Comparison of ENCODE assay signal across 9 mouse cellular contexts in the genomic region with DNA sequence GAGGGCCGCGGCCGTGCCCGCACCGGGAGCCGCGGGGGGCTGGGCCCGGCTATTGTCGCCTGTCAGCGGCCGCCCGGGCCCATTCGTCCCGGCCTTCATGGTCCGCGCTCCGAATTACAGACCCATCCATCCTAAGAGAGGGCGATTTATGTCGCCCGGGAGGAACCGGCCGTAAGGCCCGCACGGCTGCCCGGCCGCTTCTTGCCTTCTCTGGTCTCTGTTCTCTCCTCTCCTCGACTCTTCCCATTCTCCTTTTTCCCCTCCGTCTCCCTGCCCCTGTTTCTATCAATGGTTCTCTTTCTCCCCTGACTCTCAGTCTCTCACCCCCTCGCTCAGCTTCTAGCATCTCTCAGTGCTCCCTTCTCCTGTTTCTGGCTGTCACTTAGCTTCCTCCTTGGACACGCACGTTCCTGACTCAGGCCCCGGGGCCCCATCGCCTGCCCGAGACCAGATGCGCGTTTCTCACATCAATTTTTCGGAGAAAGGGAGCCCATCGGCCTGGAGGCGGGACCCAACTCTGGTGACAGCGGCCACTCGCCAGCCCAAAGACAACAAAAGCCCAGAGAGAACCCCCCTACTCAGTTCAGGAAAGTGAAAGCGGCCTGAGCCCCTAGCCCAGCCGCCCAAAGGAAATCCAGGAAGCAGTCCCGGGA. TPM values are rescaled to one million over a fixed set of nuclear protein-coding genes. Genes with fewer than 3 reads are reported as not detected.
DNase-seq lines count a peak whose midpoint lies in the region; ATAC-seq and TF ChIP-seq lines count a peak whose summit lies in the region.
"Had no signal": no experiment of that assay in that cellular context is flagged by ENCODE, and none has a peak within 500 bp of the region (broad histone marks: within the 10 kb centered on the region; RNA-seq: fewer than 3 reads in every experiment).

No protein-coding gene starts in this region.

- no peaks in the 10 kb centered on the region for H3K9me3 ChIP-seq in kidney, embryonic 16.5 days (ENCODE audit: low read length)
- no peaks in the 10 kb centered on the region for H3K9me3 ChIP-seq in forebrain, embryonic 13.5 days (replicated peaks)
- H3K9me3 ChIP-seq in limb, embryonic 14.5 days (ENCODE audit: control insufficient read depth, low read length), result no peaks in the 10 kb centered on the region

- ATAC-seq in kidney, embryonic 16.5 days (ENCODE audit: low FRiP score, low TSS enrichment), result no peak
- ATAC-seq in forebrain, embryonic 13.5 days, result no peak
- ATAC-seq in limb, embryonic 14.5 days (ENCODE audit: low FRiP score, low read depth), result no peak

- under 1% methylated on average over 44 of the region's 44 CpGs for whole genome bisulfite sequencing in kidney, embryonic 16.5 days
- 4% methylated on average over 44 of the region's 44 CpGs for WGBS in kidney, adult 2 months
- WGBS in forebrain, embryonic 13.5 days, result under 1% methylated on average over 44 of the region's 44 CpGs
- 2% methylated on average over 44 of the region's 44 CpGs for WGBS in limb, embryonic 14.5 days

- peaks cover 100% of the 10 kb centered on the region for H3K27me3 ChIP-seq in kidney, embryonic 16.5 days (ENCODE audit: insufficient read depth, low read length)
- H3K27me3 ChIP-seq in kidney, adult 2 months (replicated peaks; ENCODE audit: control insufficient read depth, insufficient read depth, low read length), result peaks cover 45% of the 10 kb centered on the region
- H3K27me3 ChIP-seq in forebrain, embryonic 13.5 days, result peaks cover 96% of the 10 kb centered on the region
- H3K27me3 ChIP-seq in limb, embryonic 14.5 days (ENCODE audit: control insufficient read depth, insufficient read depth, low read length), result peaks cover 97% of the 10 kb centered on the region

- TF ChIP-seq CTCF in kidney, adult 2 months (conservative IDR thresholded peaks at IDR 0.05; ENCODE audit: insufficient read depth, insufficient read length, low read depth, low read length), result no peak

- TF ChIP-seq POLR2A in kidney, adult 2 months (IDR thresholded peaks at IDR 0.05; ENCODE audit: low read depth, low read length), result no peak
- no peak for TF ChIP-seq POLR2A in limb, embryonic 14.5 days (IDR thresholded peaks at IDR 0.05; ENCODE audit: borderline replicate concordance, extremely low read depth, insufficient read depth, insufficient read length)

- H3K4me2 ChIP-seq in kidney, embryonic 16.5 days (replicated peaks; ENCODE audit: low read depth, low read length), result peak overlapping the region; percentile 21; the same call in 1 of the 2 replicates
- peak overlapping the region; percentile 53 for H3K4me2 ChIP-seq in forebrain, embryonic 13.5 days
- H3K4me2 ChIP-seq in limb, embryonic 14.5 days (replicated peaks; ENCODE audit: low read depth, low read length, severe bottlenecking), result peak overlapping the region; percentile 25

- H3K4me3 ChIP-seq in kidney, embryonic 16.5 days (ENCODE audit: low read length), result peak overlapping the region; percentile 25
- H3K4me3 ChIP-seq in kidney, adult 2 months (ENCODE audit: insufficient read depth, low read depth, low read length), result no peak overlapping the region
- peak overlapping the region; percentile 30 for H3K4me3 ChIP-seq in forebrain, embryonic 13.5 days
- H3K4me3 ChIP-seq in limb, embryonic 14.5 days (replicated peaks; ENCODE audit: low read length), result peak overlapping the region; percentile 24

- no peak overlapping the region for H3K9ac ChIP-seq in kidney, embryonic 16.5 days (replicated peaks; ENCODE audit: low read length)
- H3K9ac ChIP-seq in forebrain, embryonic 13.5 days, result peak overlapping the region; percentile 3; the same call in 1 of the 2 replicates
- no peak overlapping the region for H3K9ac ChIP-seq in limb, embryonic 14.5 days (ENCODE audit: low read depth, low read length, severe bottlenecking)

- peaks cover 37% of the 10 kb centered on the region for H3K4me1 ChIP-seq in kidney, embryonic 16.5 days (ENCODE audit: insufficient read depth, low read length)
- H3K4me1 ChIP-seq in kidney, adult 2 months (ENCODE audit: control insufficient read depth, insufficient read depth, low read length), result 0 out of 2 replicates have a peak, but pooled peaks cover 3% of the 10 kb centered on the region
- peaks cover 39% of the 10 kb centered on the region for H3K4me1 ChIP-seq in forebrain, embryonic 13.5 days
- peaks cover 17% of the 10 kb centered on the region for H3K4me1 ChIP-seq in limb, embryonic 14.5 days (ENCODE audit: control insufficient read depth, insufficient read depth, low read length)

- DNase-seq in kidney, adult 2 months, result no peak
- no peak for DNase-seq in limb, embryonic 14.5 days (ENCODE audit: low spot score)
- DNase-seq in retina, postnatal 1 day, result peak; percentile 47
- DNase-seq in left cerebral cortex, adult 9 months (ENCODE audit: low spot score in 2 of 2), result no peak
- no peak for DNase-seq in urinary bladder, postnatal 10 days (ENCODE audit: low spot score)
- DNase-seq in thymus, adult 18-20 months, result no peak
- DNase-seq: cerebellum, adult 18-20 months had no signal

- H3K27ac ChIP-seq in kidney, embryonic 16.5 days (ENCODE audit: low read length), result no peak overlapping the region
- H3K27ac ChIP-seq in kidney, adult 2 months (ENCODE audit: insufficient read depth, low read depth, low read length), result no peak overlapping the region
- no peak overlapping the region for H3K27ac ChIP-seq in forebrain, embryonic 13.5 days
- no peak overlapping the region for H3K27ac ChIP-seq in limb, embryonic 14.5 days (replicated peaks; ENCODE audit: low read depth, low read length)

- no peaks in the 10 kb centered on the region for H3K36me3 ChIP-seq in kidney, embryonic 16.5 days (ENCODE audit: insufficient read depth, low read length)
- H3K36me3 ChIP-seq in kidney, adult 2 months (ENCODE audit: control insufficient read depth, insufficient read depth, low read length), result no peaks in the 10 kb centered on the region
- H3K36me3 ChIP-seq in forebrain, embryonic 13.5 days (ENCODE audit: poor library complexity, severe bottlenecking), result no peaks in the 10 kb centered on the region
- no peaks in the 10 kb centered on the region for H3K36me3 ChIP-seq in limb, embryonic 14.5 days (ENCODE audit: control insufficient read depth, insufficient read depth, low read length)

RNA-seq across cellular contexts. Expression of a gene that starts 4.1 kb away (rescaled TPM):
- polyA plus RNA-seq in kidney, embryonic 16.5 days (2015; fragmentation: Nextera tagmentation; extraction: Ambion mirVana), result not detected in 2 replicates
- polyA plus RNA-seq in kidney, adult 2 months (2012; rRNA removed), result 0.06 TPM in 1 of 2 replicates, not detected in the other
- polyA plus RNA-seq in forebrain, embryonic 13.5 days (2015; fragmentation: Nextera tagmentation; extraction: Ambion mirVana), result not detected in 2 replicates
- polyA plus RNA-seq in limb, embryonic 14.5 days (2012; rRNA removed), result 2.7 and 3.9 TPM in 2 replicates
- 1.4 and 2.2 TPM in 2 replicates for polyA plus RNA-seq in limb, embryonic 14.5 days (2014; fragmentation: Nextera tagmentation; extraction: Ambion mirVana)
